Comparison of ENCODE assay signal across 7 mouse cellular contexts in the genomic region with DNA sequence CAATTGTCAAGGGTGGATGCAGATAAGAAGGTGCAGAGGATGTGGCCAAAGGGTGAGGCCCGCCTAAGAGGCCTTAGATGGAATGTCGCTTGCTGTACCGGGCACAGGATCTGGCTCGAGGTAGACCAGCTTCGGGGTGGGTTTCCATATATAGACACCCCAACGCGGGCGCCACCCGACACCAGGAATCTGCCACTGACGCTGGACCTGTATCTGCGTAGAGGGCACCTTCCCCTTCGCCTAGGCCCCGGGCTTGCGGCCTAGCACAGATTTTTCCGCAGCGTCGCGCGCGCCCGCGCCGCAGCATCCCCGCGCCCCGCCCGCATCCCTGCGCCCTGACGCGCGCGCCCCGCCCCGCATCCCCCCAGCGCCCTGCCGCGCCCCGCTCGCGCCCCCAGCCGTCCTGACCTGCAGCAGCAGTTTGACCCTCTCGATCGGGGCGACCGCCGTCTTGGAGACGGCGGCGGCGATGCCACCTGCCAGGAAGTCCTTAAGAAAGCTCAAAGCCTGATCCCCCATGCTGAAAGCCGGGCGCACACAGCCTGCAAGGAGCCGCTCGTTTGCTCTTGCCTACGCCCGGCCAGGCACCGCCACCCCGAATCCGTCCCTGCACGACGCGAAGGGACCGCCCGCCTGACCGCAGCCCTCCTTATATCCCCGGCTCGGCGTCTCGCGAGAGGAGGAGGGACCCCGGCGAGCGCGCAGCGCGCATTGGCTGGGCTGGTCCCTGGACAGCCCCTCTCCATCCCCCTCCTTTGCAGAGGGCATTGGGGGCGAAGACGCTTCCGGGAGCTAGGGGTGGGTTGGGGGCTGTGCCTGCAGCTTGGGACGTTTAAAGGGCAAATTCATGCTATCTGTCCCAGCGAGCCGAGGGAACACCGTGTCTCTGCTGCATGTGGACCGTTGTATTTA. TPM values are rescaled to one million over a fixed set of nuclear protein-coding genes. Genes with fewer than 3 reads are reported as not detected.
DNase-seq lines count a peak whose midpoint lies in the region; ATAC-seq and TF ChIP-seq lines count a peak whose summit lies in the region.

Slc25a4 (minus strand) TSS at position 881 of the 912 bp plus-strand sequence.

- peak; percentile 98 for DNase-seq in adrenal gland, adult 18-20 months (ENCODE audit: low spot score in 2 of 2)
- DNase-seq in embryo, embryonic 11.5 days (ENCODE audit: low read depth, low spot score) = peak; percentile 92
- DNase-seq in gonadal fat pad, adult 2 months (ENCODE audit: low read depth) = no peak
- DNase-seq in left cerebral cortex, postnatal 4 days = peak; percentile 99

- H3K4me2 ChIP-seq in intestine, postnatal 0 days (replicated peaks; ENCODE audit: low read depth) = peak within 1 kb of the TSS; percentile 80
- H3K4me2 ChIP-seq in midbrain, embryonic 12.5 days (replicated peaks) = peak within 1 kb of the TSS; percentile 81

- ATAC-seq in intestine, postnatal 0 days = peak; percentile 87
- ATAC-seq in midbrain, embryonic 12.5 days (ENCODE audit: low FRiP score, low read depth) = peak; percentile 99

- H3K4me1 ChIP-seq in intestine, postnatal 0 days (replicated peaks; ENCODE audit: control insufficient read depth, insufficient read depth, low read length) = 0 out of 2 replicates have a peak, but pooled peaks cover 5% of the 10 kb centered on the region
- H3K4me1 ChIP-seq in midbrain, embryonic 12.5 days = peaks cover 32% of the 10 kb centered on the region
- peaks cover 2% of the 10 kb centered on the region; the same call in 1 of the 2 replicates for H3K4me1 ChIP-seq in small intestine, adult 2 months (ENCODE audit: control insufficient read depth, insufficient read depth, insufficient read length, low read length)

- peak within 1 kb of the TSS; percentile 83 for H3K9ac ChIP-seq in intestine, postnatal 0 days (ENCODE audit: low read depth, low read length)
- peak within 1 kb of the TSS; percentile 92 for H3K9ac ChIP-seq in midbrain, embryonic 12.5 days (replicated peaks)

- peak; percentile 87 for TF ChIP-seq POLR2A in small intestine, adult 2 months (IDR thresholded peaks at IDR 0.05; ENCODE audit: low read depth, low read length)

- under 1% methylated on average over 76 of the region's 84 CpGs for WGBS in intestine, postnatal 0 days
- WGBS in midbrain, embryonic 12.5 days = 0% methylated on average over 76 of the region's 84 CpGs
- 1% methylated on average over 84 of the region's 84 CpGs for WGBS in small intestine, adult 2 months

- peaks cover 21% of the 10 kb centered on the region for H3K36me3 ChIP-seq in intestine, postnatal 0 days (ENCODE audit: control insufficient read depth, insufficient read depth)
- peaks cover 36% of the 10 kb centered on the region for H3K36me3 ChIP-seq in midbrain, embryonic 12.5 days
- H3K36me3 ChIP-seq in small intestine, adult 2 months (ENCODE audit: control insufficient read depth, insufficient read depth, low read length) = peaks cover 8% of the 10 kb centered on the region; the same call in 1 of the 2 replicates

- TF ChIP-seq CTCF in intestine, postnatal 0 days (IDR thresholded peaks at IDR 0.05; ENCODE audit: low read depth) = 0 out of 2 replicates have a peak, but pooled peaks have one; percentile 9
- TF ChIP-seq CTCF in small intestine, adult 2 months (IDR thresholded peaks at IDR 0.05; ENCODE audit: extremely low read depth, insufficient read length, insufficient replicate concordance, low read depth, low read length) = no peak

- peak within 1 kb of the TSS; percentile 92 for H3K27ac ChIP-seq in intestine, postnatal 0 days (ENCODE audit: low read depth, low read length)
- peak within 1 kb of the TSS; percentile 96 for H3K27ac ChIP-seq in midbrain, embryonic 12.5 days (replicated peaks)
- peak within 1 kb of the TSS; percentile 67 for H3K27ac ChIP-seq in small intestine, adult 2 months (ENCODE audit: insufficient read depth, low read depth, low read length)

- H3K9me3 ChIP-seq in intestine, postnatal 0 days (ENCODE audit: control insufficient read depth) = no peaks in the 10 kb centered on the region
- no peaks in the 10 kb centered on the region for H3K9me3 ChIP-seq in midbrain, embryonic 12.5 days

- H3K4me3 ChIP-seq in intestine, postnatal 0 days (ENCODE audit: low read depth, low read length) = peak within 1 kb of the TSS; percentile 70
- H3K4me3 ChIP-seq in midbrain, embryonic 12.5 days = peak within 1 kb of the TSS; percentile 80
- H3K4me3 ChIP-seq in small intestine, adult 2 months (ENCODE audit: low read depth, low read length) = peak within 1 kb of the TSS; percentile 86

- intact Hi-C loops in left cerebral cortex, postnatal 4 days (cut with DNase I) = no loop called here

- H3K27me3 ChIP-seq in intestine, postnatal 0 days (replicated peaks; ENCODE audit: control insufficient read depth, insufficient read depth, low read length) = no peaks in the 10 kb centered on the region; the same call in 1 of the 2 replicates
- H3K27me3 ChIP-seq in midbrain, embryonic 12.5 days = peaks cover 13% of the 10 kb centered on the region
- H3K27me3 ChIP-seq in small intestine, adult 2 months (ENCODE audit: control insufficient read depth, insufficient read depth, low read length) = peaks cover 4% of the 10 kb centered on the region; the same call in 1 of the 2 replicates

RNA-seq across cellular contexts. Expression of gene Slc25a4, which starts in this region (rescaled TPM):
- total RNA-seq in adrenal gland, adult 18-20 months (2021) = 100 to 1,000 TPM; 166 to 218 TPM
- polyA plus RNA-seq in gonadal fat pad, adult 2 months (2012; rRNA removed) = 278 and 306 TPM in 2 replicates
- polyA plus RNA-seq in intestine, postnatal 0 days (2015; fragmentation: Nextera tagmentation; extraction: Ambion mirVana) = 230 TPM in 2 replicates
- total RNA-seq in left cerebral cortex, postnatal 4 days (2021) = 100 to 1,000 TPM; 513 to 540 TPM
- 494 and 521 TPM in 2 replicates for polyA plus RNA-seq in midbrain, embryonic 12.5 days (2016; fragmentation: Nextera tagmentation; extraction: Ambion mirVana)
- 60.8 and 68.8 TPM in 2 replicates for polyA plus RNA-seq in small intestine, adult 2 months (2012; rRNA removed)
